Mouse (Mus musculus) limb, embryonic 13.5 days (tissue): ENCODE measurements around the gene Meis2. TPM values are rescaled to one million over a fixed set of nuclear protein-coding genes. Genes with fewer than 3 reads are reported as not detected.

Experiments
- ATAC-seq: fragments of 200-750 bp; cut with Nextera tagmentation; 2 replicates; pipeline ENCODE4 v1.8.0; 2017; ENCODE audit warnings: low read depth, moderate number of reproducible peaks, moderate TSS enrichment; ENCODE audit not compliant: low FRiP score
- H3K27ac ChIP-seq: fragments of 300-500 bp; sonication (generic); 2 replicates; pipeline ENCODE4 v1.5.1; 2015; ENCODE audit warnings: inconsistent platforms, mild to moderate bottlenecking, moderate library complexity
- H3K27me3 ChIP-seq: fragments of 300-500 bp; sonication (generic); 2 replicates; pipeline ENCODE4 v1.6.1; 2015; ENCODE audit warnings: mild to moderate bottlenecking, inconsistent platforms
- H3K36me3 ChIP-seq: fragments of 300-500 bp; sonication (generic); 2 replicates; pipeline ENCODE4 v1.6.1; 2015; ENCODE audit warnings: inconsistent platforms, mild to moderate bottlenecking, moderate library complexity
- H3K4me1 ChIP-seq: fragments of 300-500 bp; sonication (generic); 2 replicates; pipeline ENCODE4 v1.6.1; 2015; ENCODE audit warnings: inconsistent platforms
- H3K4me2 ChIP-seq: fragments of 300-500 bp; sonication (generic); replicated peaks from 2 replicates; pipeline ENCODE4 v1.6.1; 2015; ENCODE audit warnings: inconsistent platforms, mild to moderate bottlenecking, moderate library complexity
- H3K4me3 ChIP-seq: fragments of 300-500 bp; sonication (generic); 2 replicates; pipeline ENCODE4 v1.5.1; 2015; ENCODE audit warnings: moderate library complexity, mild to moderate bottlenecking, inconsistent platforms
- H3K9ac ChIP-seq: fragments of 300-500 bp; sonication (generic); 2 replicates; pipeline ENCODE4 v1.6.1; 2015; ENCODE audit warnings: mild to moderate bottlenecking, inconsistent platforms
- H3K9me3 ChIP-seq: fragments of 300-500 bp; sonication (generic); 2 replicates; pipeline ENCODE4 v1.6.1; 2016; ENCODE audit warnings: inconsistent platforms
- WGBS: fragments of 180-500 bp; shearing (Covaris S2); methylation state at CpG from one replicate; pipeline ENCODE4 v1.1.7; 2015; 5-methylcytosine and 5-hydroxymethylcytosine counted together
- polyA plus RNA-seq: library from polyadenylated mRNA; unstranded; fragments of >200 nt; fragmentation: Nextera tagmentation; extraction: Ambion mirVana; gene quantifications from 2 replicates; pipeline ENCODE4 v1.2.1, GENCODE M21; 2015

The Meis2 gene
- polyA plus RNA-seq, 1 experiment from 2014 or later: 18.6 TPM

DNA sequence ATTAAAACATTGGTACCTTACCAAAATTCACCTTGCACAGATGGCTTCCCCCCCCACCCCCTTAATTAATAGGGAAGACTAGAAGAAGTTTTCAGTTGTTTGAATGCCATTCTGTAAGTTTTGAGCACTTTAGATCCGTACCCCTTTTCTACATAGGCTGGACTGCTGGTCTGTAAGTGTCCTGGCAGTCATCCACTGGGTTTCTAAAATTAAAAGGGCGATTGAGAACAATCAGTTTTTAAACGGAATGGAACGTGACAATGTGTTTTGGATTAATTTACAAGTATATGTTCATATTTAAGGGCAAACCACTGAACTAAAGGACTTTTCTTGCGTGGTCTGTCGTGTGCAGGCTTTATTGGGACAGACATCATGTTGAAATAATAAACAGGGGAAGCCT, 141.2 kb downstream of the Meis2 start:
- 0 out of 2 replicates have a peak, but pooled peaks cover 3% of the 10 kb centered on the region for H3K4me1 ChIP-seq
- H3K9me3 ChIP-seq: no peaks in the 10 kb centered on the region
- no peak for ATAC-seq
- H3K4me3 ChIP-seq: no peak overlapping the region
- no peaks in the 10 kb centered on the region for H3K36me3 ChIP-seq
- no peak overlapping the region for H3K4me2 ChIP-seq
- H3K27me3 ChIP-seq: 0 out of 2 replicates have a peak, but pooled peaks cover 5% of the 10 kb centered on the region
- no peak overlapping the region for H3K9ac ChIP-seq
- WGBS: 61% methylated on average over 6 of the region's 6 CpGs
- no peak overlapping the region for H3K27ac ChIP-seq

DNA sequence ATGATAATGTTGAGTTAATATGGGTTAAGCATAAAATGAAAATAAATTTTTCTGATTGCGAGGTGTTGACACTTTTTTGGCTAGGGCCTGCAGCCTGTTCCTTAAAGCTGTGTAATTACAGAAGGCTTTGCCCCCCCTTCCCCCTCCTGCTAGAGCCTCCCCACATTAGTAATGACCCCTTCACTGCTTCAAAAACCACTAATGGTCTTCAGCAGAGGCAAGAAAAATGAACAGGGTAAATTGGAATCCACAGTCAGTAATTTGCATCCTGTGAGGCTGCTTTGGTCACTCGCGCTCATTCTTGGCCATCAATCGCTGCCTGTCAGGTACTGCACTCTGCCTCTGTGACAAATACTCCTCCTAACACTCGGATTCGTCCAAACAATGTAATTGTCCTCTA, 142.4 kb downstream of the Meis2 start:
- 25% methylated on average over 6 of the region's 6 CpGs for WGBS
- H3K36me3 ChIP-seq: no peaks in the 10 kb centered on the region
- H3K9ac ChIP-seq: no peak overlapping the region
- ATAC-seq: no peak
- H3K4me2 ChIP-seq: no peak overlapping the region
- H3K27me3 ChIP-seq: 0 out of 2 replicates have a peak, but pooled peaks cover 5% of the 10 kb centered on the region
- H3K4me1 ChIP-seq: 0 out of 2 replicates have a peak, but pooled peaks cover 3% of the 10 kb centered on the region
- H3K4me3 ChIP-seq: no peak overlapping the region
- no peak overlapping the region for H3K27ac ChIP-seq
- no peaks in the 10 kb centered on the region for H3K9me3 ChIP-seq

- Histone ChIP-seq H3K4me1 (0 out of 2 replicates have a peak, but pooled peaks cover 3% of the 10 kb centered on the region), H3K36me3 (no peaks in the 10 kb centered on the region), H3K27me3 (0 out of 2 replicates have a peak, but pooled peaks cover 5% of the 10 kb centered on the region), H3K9me3 (no peaks in the 10 kb centered on the region), H3K9ac (no peak overlapping the region), H3K4me3 (no peak overlapping the region), H3K27ac (no peak overlapping the region), H3K4me2 (no peak overlapping the region)
- 92% methylated on average over 9 of the region's 9 CpGs for WGBS
- no peak for ATAC-seq
Observed at GRCm38 (mm10) chr2:115921687-115922086, 144.0 kb downstream of the Meis2 start.

- ATAC-seq: no peak
- Histone ChIP-seq H3K4me2 (no peak overlapping the region), H3K9ac (no peak overlapping the region), H3K4me3 (no peak overlapping the region), H3K27me3 (0 out of 2 replicates have a peak, but pooled peaks cover 5% of the 10 kb centered on the region), H3K36me3 (no peaks in the 10 kb centered on the region), H3K27ac (no peak overlapping the region), H3K9me3 (no peaks in the 10 kb centered on the region), H3K4me1 (0 out of 2 replicates have a peak, but pooled peaks cover 3% of the 10 kb centered on the region)
- 67% methylated on average over 5 of the region's 5 CpGs for WGBS
Observed at GRCm38 (mm10) chr2:115920336-115920951, 145.2 kb downstream of the Meis2 start.

GRCm38 (mm10) chr2:115919141-115920071, 146.2 kb downstream of the Meis2 start:
- no peaks in the 10 kb centered on the region for H3K9me3 ChIP-seq
- no peak overlapping the region for H3K4me3 ChIP-seq
- no peak for ATAC-seq
- H3K9ac ChIP-seq: no peak overlapping the region
- 0 out of 2 replicates have a peak, but pooled peaks cover 5% of the 10 kb centered on the region for H3K27me3 ChIP-seq
- no peak overlapping the region for H3K27ac ChIP-seq
- H3K36me3 ChIP-seq: no peaks in the 10 kb centered on the region
- H3K4me2 ChIP-seq: no peak overlapping the region
- H3K4me1 ChIP-seq: no peaks in the 10 kb centered on the region
- WGBS: 72% methylated on average over 14 of the region's 14 CpGs

DNA sequence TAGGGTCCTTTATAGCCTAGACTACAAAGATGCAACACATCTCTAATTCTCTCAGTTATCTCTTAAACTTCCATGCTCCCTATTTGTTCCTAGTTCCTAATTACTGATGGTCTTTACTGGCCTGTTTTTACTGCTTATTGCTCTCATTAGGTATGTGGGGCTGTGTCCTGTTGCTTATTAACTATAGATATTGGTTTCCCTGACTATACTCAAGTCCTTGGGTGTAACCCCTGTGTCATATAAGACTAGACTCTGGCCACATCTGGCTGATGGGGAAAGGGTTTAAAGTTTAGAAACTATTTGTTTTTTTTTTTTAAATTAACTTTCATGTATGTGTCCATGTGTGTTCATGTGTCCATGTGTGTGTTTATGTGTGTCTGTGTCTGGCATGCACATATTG, 147.1 kb downstream of the Meis2 start:
- no peak for ATAC-seq
- H3K4me1 ChIP-seq: no peaks in the 10 kb centered on the region
- peaks cover 6% of the 10 kb centered on the region; the same call in 1 of the 2 replicates for H3K27me3 ChIP-seq
- H3K27ac ChIP-seq: no peak overlapping the region
- H3K36me3 ChIP-seq: no peaks in the 10 kb centered on the region
- no peak overlapping the region for H3K4me2 ChIP-seq
- no peak overlapping the region for H3K9ac ChIP-seq
- no peak overlapping the region for H3K4me3 ChIP-seq
- H3K9me3 ChIP-seq: no peaks in the 10 kb centered on the region

DNA sequence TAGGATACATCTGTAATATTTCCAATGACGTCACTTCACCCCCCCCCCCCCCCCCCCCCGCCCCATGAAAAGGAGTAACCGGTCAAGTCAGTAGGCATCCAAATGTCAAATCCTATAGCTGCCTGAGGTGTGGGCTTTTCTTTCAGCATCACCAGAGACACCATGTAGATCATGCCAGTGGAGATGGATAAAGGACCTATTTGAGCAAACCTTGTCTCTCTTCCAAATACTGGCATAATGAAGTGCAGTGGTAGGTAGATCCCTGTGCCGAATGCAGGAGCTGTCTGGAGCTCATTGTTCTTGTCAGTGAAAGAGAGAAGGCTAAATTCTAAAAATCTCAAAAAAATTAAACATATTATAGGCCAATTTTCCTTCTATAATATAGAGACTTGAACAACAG, 151.1 kb downstream of the Meis2 start:
- WGBS: 81% methylated on average over 4 of the region's 4 CpGs

DNA sequence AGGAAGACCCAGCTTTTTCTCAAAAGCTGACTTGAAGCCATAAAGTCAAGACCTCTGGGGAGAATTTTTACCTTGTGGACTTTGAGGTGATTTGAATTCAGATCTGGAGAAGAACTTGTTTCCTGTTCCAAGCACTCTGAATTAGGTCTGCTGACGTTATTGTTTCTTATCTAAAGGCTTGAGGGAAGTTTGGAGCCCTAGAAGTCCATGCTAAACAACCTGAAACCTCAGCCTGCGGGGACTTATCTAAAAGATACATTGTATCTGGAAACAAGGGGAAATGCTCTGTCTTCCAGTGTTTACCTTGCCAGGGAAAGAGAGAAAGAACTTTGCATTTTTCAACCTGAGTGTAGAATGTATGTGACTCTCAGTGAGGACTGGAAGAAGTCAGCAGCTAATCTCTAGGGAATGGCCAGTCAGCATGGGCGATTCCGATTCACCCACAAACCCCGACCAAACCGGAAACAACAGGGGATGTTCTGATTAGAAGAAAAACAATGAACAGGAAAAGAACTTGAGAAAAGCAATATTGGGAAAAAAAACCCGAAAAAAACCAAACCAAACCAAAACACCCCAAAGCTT, 152.6 kb downstream of the Meis2 start:
- H3K27me3 ChIP-seq: peaks cover 14% of the 10 kb centered on the region; the same call in 1 of the 2 replicates
- ATAC-seq: no peak
- no peaks in the 10 kb centered on the region for H3K36me3 ChIP-seq
- H3K4me1 ChIP-seq: 0 out of 2 replicates have a peak, but pooled peaks cover 6% of the 10 kb centered on the region
- H3K9me3 ChIP-seq: no peaks in the 10 kb centered on the region
- no peak overlapping the region for H3K9ac ChIP-seq
- WGBS: 79% methylated on average over 7 of the region's 7 CpGs
- H3K27ac ChIP-seq: no peak overlapping the region
- H3K4me2 ChIP-seq: no peak overlapping the region
- H3K4me3 ChIP-seq: no peak overlapping the region

More for the DNA sequence above, 151.1 kb downstream of the Meis2 start:
- Histone ChIP-seq H3K9ac (no peak overlapping the region), H3K36me3 (no peaks in the 10 kb centered on the region), H3K4me2 (no peak overlapping the region), H3K27ac (no peak overlapping the region), H3K27me3 (peaks cover 9% of the 10 kb centered on the region; the same call in 1 of the 2 replicates), H3K9me3 (no peaks in the 10 kb centered on the region), H3K4me3 (no peak overlapping the region), H3K4me1 (0 out of 2 replicates have a peak, but pooled peaks cover 6% of the 10 kb centered on the region)
- no peak for ATAC-seq

DNA sequence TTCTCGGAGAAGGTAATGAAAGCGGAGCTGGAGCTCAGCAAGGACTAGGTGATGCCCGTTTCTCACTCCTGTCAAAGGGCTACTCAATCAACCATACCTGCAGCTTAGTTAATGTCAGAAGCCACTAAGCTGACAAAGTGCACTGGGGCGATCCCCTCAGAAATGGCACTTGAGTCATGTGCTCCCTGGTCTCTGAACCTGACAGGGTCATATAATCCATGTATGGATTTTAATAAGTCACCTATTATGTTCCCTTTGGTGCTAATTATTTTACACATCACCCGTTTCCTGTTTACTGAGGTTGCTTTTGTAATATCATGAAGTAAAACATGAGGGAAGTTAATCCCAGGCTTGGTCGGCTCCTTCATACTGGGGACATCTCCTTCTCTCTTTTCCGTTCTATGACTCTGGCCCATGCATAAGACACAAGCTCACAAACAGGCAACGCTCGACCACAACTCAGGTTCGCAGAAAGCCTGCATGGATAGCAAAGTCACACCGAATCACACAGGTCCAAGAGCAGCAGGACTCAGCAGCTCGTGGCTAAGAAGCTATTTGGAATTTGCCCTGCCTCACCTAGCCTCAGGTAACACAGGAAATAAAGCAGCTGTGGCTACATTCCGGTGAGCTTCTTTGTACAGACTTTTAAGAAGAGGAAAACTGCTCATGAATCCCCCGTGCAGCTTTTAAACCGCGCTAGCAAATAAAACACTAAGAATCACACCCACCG, 153.6 kb downstream of the Meis2 start:
- peaks cover 17% of the 10 kb centered on the region; the same call in 1 of the 2 replicates for H3K27me3 ChIP-seq
- no peaks in the 10 kb centered on the region for H3K36me3 ChIP-seq
- H3K4me1 ChIP-seq: 0 out of 2 replicates have a peak, but pooled peaks cover 6% of the 10 kb centered on the region
- no peak for ATAC-seq
- H3K4me3 ChIP-seq: no peak overlapping the region
- no peak overlapping the region for H3K9ac ChIP-seq
- H3K9me3 ChIP-seq: no peaks in the 10 kb centered on the region
- WGBS: 76% methylated on average over 17 of the region's 17 CpGs
- no peak overlapping the region for H3K27ac ChIP-seq
- H3K4me2 ChIP-seq: no peak overlapping the region

DNA sequence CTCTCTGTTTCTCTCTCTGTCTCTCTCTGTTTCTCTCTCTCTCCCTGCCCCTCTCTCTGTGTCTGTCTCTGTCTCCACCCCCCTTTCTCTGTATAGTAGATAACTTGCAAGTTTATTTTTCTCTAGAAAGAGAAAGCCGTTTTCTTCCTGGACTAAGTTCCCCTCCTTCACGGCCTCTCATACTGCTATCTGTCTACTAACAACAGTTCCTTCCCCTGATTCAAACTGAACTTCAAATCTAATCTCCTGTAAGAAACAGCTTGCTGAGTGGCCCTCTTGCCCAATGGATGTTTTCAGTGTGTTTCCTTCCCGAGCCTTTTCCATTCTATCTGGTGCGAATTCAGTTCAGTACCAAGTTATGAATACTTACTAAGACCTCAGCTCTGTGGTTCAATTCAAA, 155.4 kb downstream of the Meis2 start:
- no peak for ATAC-seq
- no peak overlapping the region for H3K4me2 ChIP-seq
- no peak overlapping the region for H3K27ac ChIP-seq
- H3K4me1 ChIP-seq: 0 out of 2 replicates have a peak, but pooled peaks cover 6% of the 10 kb centered on the region
- H3K36me3 ChIP-seq: no peaks in the 10 kb centered on the region
- peaks cover 17% of the 10 kb centered on the region; the same call in 1 of the 2 replicates for H3K27me3 ChIP-seq
- H3K9ac ChIP-seq: no peak overlapping the region
- H3K9me3 ChIP-seq: no peaks in the 10 kb centered on the region
- no peak overlapping the region for H3K4me3 ChIP-seq
- WGBS: 80% methylated on average over 4 of the region's 4 CpGs

DNA sequence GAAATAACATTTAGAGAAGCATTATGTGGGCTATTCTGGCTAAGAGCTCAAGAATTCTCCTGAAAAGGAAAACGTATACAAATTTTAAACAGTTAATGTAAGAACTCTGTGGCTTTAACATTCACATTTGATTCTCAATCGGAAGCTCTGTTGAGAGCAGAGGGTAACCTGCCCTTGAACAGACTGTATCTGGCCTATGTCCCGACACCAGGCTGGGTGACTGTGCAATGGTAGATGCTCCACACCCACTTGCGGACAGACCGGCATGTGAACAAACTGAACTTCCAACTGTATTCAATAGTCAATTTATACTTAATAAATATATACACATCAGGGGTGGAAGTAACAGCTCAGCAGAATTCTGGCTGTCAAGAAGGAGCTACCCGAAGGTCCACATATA, 164.6 kb downstream of the Meis2 start:
- no peak for ATAC-seq
- Histone ChIP-seq H3K27ac (no peak overlapping the region), H3K4me3 (no peak overlapping the region), H3K36me3 (no peaks in the 10 kb centered on the region), H3K4me1 (peaks cover 19% of the 10 kb centered on the region), H3K9me3 (no peaks in the 10 kb centered on the region), H3K4me2 (no peak overlapping the region), H3K27me3 (peaks cover 29% of the 10 kb centered on the region), H3K9ac (no peak overlapping the region)
- 93% methylated on average over 6 of the region's 6 CpGs for WGBS
